Mouse (Mus musculus) MEL (cell line): ENCODE results near the gene Kcnb1. TPM values are rescaled to one million over a fixed set of nuclear protein-coding genes. Genes with fewer than 3 reads are reported as not detected.

Source experiments
- DNase-seq: peaks from one replicate; pipeline ENCODE4 v3.0.0; 2011; ENCODE audit warnings: low read depth, low spot score
- H3K27ac ChIP-seq: 2 replicates; pipeline ENCODE4 v1.5.1; 2012; ENCODE audit warnings: low read depth, mild to moderate bottlenecking, control low read depth, low read length, moderate library complexity; ENCODE audit not compliant: control insufficient read depth
- H3K27me3 ChIP-seq, 2 experiments: fragments of 150-350 bp in 1 of 2; sonication (generic) in 1 of 2; 2 replicates each; pipeline ENCODE4 v1.6.1; 2012; ENCODE audit warnings: low read length in 2 of 2, mild to moderate bottlenecking in 2 of 2, improper control_type of control experiment in 1 of 2, moderate library complexity in 1 of 2; ENCODE audit not compliant: insufficient read depth in 2 of 2, control insufficient read depth in 1 of 2
- H3K36me3 ChIP-seq, 2 experiments: 2 replicates each; pipeline ENCODE4 v1.6.1; 2012 to 2014; ENCODE audit warnings: low read length in 2 of 2, improper control_type of control experiment in 1 of 2, inconsistent platforms in 1 of 2, mild to moderate bottlenecking in 1 of 2; ENCODE audit not compliant: insufficient read depth in 2 of 2, control insufficient read depth in 1 of 2
- H3K4me1 ChIP-seq, 2 experiments: fragments of 150-350 bp in 1 of 2; sonication (generic) in 1 of 2; 2 replicates each; pipeline ENCODE4 v1.6.1; 2012; ENCODE audit warnings: low read length in 2 of 2, improper control_type of control experiment in 1 of 2, mild to moderate bottlenecking in 1 of 2; ENCODE audit not compliant: insufficient read depth in 2 of 2, control insufficient read depth in 1 of 2
- H3K4me3 ChIP-seq, 2 experiments: fragments of 150-350 bp in 1 of 2; sonication (generic) in 1 of 2; 2 replicates each; pipeline ENCODE4 v1.5.1; 2012; ENCODE audit warnings: low read depth in 2 of 2, low read length in 2 of 2, mild to moderate bottlenecking in 2 of 2, moderate library complexity in 2 of 2, control low read depth in 1 of 2, improper control_type of control experiment in 1 of 2; ENCODE audit not compliant: control insufficient read depth in 1 of 2, insufficient read depth in 1 of 2
- H3K79me2 ChIP-seq: 2 replicates; pipeline ENCODE4 v1.6.1; 2012; ENCODE audit warnings: mild to moderate bottlenecking, low read length, moderate library complexity; ENCODE audit not compliant: control insufficient read depth, poor library complexity, insufficient read depth
- H3K9ac ChIP-seq: 2 replicates; pipeline ENCODE4 v1.6.1; 2012; ENCODE audit warnings: low read depth, mild to moderate bottlenecking, control low read depth, low read length, moderate library complexity; ENCODE audit not compliant: control insufficient read depth, poor library complexity, severe bottlenecking
- H3K9me3 ChIP-seq: fragments of 150-350 bp; sonication (generic); replicated peaks from 2 replicates; pipeline ENCODE4 v1.6.1; 2012; ENCODE audit warnings: mild to moderate bottlenecking, low read length, improper control_type of control experiment, moderate library complexity; ENCODE audit not compliant: insufficient read depth
- CHD1 ChIP-seq: IDR thresholded peaks from 2 replicates; pipeline ENCODE4 v1.6.1; 2012; ENCODE audit warnings: low read depth, mild to moderate bottlenecking, inconsistent platforms, low read length, improper control_type of control experiment
- E2F4 ChIP-seq: IDR thresholded peaks from 2 replicates; pipeline ENCODE4 v1.6.1; 2011; ENCODE audit warnings: low read depth, low read length, improper control_type of control experiment, borderline replicate concordance
- EP300 ChIP-seq, 2 experiments: IDR thresholded peaks; 2 replicates each; pipeline ENCODE4 v1.6.1; 2011; ENCODE audit warnings: improper control_type of control experiment in 2 of 2, low read length in 2 of 2, low read depth in 1 of 2, mild to moderate bottlenecking in 1 of 2
- GABPA ChIP-seq: IDR thresholded peaks from 2 replicates; pipeline ENCODE4 v1.6.1; 2012; ENCODE audit warnings: low read depth, mild to moderate bottlenecking, inconsistent platforms, low read length, improper control_type of control experiment, moderate library complexity
- GATA1 ChIP-seq: IDR thresholded peaks from 2 replicates; pipeline ENCODE4 v1.6.1; 2011; ENCODE audit warnings: low read depth, low read length, improper control_type of control experiment
- HCFC1 ChIP-seq: IDR thresholded peaks from 2 replicates; pipeline ENCODE4 v1.6.1; 2012; ENCODE audit warnings: low read depth, mild to moderate bottlenecking, inconsistent platforms, low read length, improper control_type of control experiment, moderate library complexity
- JUND ChIP-seq: IDR thresholded peaks from 2 replicates; pipeline ENCODE4 v1.6.1; 2011; ENCODE audit warnings: low read depth, mild to moderate bottlenecking, improper control_type of control experiment, low read length
- MAFK ChIP-seq: IDR thresholded peaks from 2 replicates; pipeline ENCODE4 v1.6.1; 2011; ENCODE audit warnings: low read depth, mild to moderate bottlenecking, low read length, improper control_type of control experiment, borderline replicate concordance
- MAZ ChIP-seq: IDR thresholded peaks from 2 replicates; pipeline ENCODE4 v1.6.1; 2012; ENCODE audit warnings: low read depth, mild to moderate bottlenecking, inconsistent platforms, low read length, improper control_type of control experiment
- MEF2A ChIP-seq: IDR thresholded peaks from 2 replicates; pipeline ENCODE4 v1.6.1; 2014; ENCODE audit warnings: low read depth, mild to moderate bottlenecking, inconsistent platforms, low read length, improper control_type of control experiment; ENCODE audit not compliant: poor library complexity, insufficient replicate concordance, severe bottlenecking; ENCODE audit errors: extremely low read depth
- MYB ChIP-seq: IDR thresholded peaks from 2 replicates; pipeline ENCODE4 v1.6.1; 2011; ENCODE audit warnings: mild to moderate bottlenecking, low read depth, low read length, improper control_type of control experiment
- MYC ChIP-seq: IDR thresholded peaks from 2 replicates; pipeline ENCODE4 v1.6.1; 2011; ENCODE audit warnings: low read depth, mild to moderate bottlenecking, low read length, improper control_type of control experiment, moderate library complexity
- NELFE ChIP-seq: IDR thresholded peaks from 2 replicates; pipeline ENCODE4 v1.6.1; 2011; ENCODE audit warnings: low read depth, low read length, improper control_type of control experiment
- POLR2AphosphoS2 ChIP-seq: IDR thresholded peaks from 2 replicates; pipeline ENCODE4 v1.6.1; 2011; ENCODE audit warnings: low read length, improper control_type of control experiment
- RCOR1 ChIP-seq: IDR thresholded peaks from 2 replicates; pipeline ENCODE4 v1.6.1; 2012; ENCODE audit warnings: low read depth, mild to moderate bottlenecking, inconsistent platforms, low read length, improper control_type of control experiment
- SIN3A ChIP-seq: IDR thresholded peaks from 2 replicates; pipeline ENCODE4 v1.6.1; 2012; ENCODE audit warnings: low read length, improper control_type of control experiment, inconsistent platforms
- SMC3 ChIP-seq: IDR thresholded peaks from 2 replicates; pipeline ENCODE4 v1.6.1; 2011; ENCODE audit warnings: low read depth, low read length, improper control_type of control experiment
- TCF12 ChIP-seq: IDR thresholded peaks from 2 replicates; pipeline ENCODE4 v1.6.1; 2014; ENCODE audit warnings: low read depth, mild to moderate bottlenecking, inconsistent platforms, low read length, improper control_type of control experiment, moderate library complexity
- USF2 ChIP-seq, 2 experiments: IDR thresholded peaks; 2 replicates each; pipeline ENCODE4 v1.6.1; 2011 to 2012; ENCODE audit warnings: improper control_type of control experiment in 2 of 2, low read length in 2 of 2, borderline replicate concordance in 1 of 2, inconsistent platforms in 1 of 2, low read depth in 1 of 2, mild to moderate bottlenecking in 1 of 2; ENCODE audit not compliant: insufficient read depth in 1 of 2
- ZC3H11A ChIP-seq: IDR thresholded peaks from 2 replicates; pipeline ENCODE4 v1.6.1; 2012; ENCODE audit warnings: low read depth, mild to moderate bottlenecking, inconsistent platforms, low read length, improper control_type of control experiment
- ZKSCAN1 ChIP-seq: IDR thresholded peaks from 2 replicates; pipeline ENCODE4 v1.6.1; 2012; ENCODE audit warnings: low read depth, mild to moderate bottlenecking, inconsistent platforms, low read length, improper control_type of control experiment, moderate library complexity
- ZMIZ1 ChIP-seq: IDR thresholded peaks from 2 replicates; pipeline ENCODE4 v1.6.1; 2012; ENCODE audit warnings: low read depth, mild to moderate bottlenecking, inconsistent platforms, low read length, improper control_type of control experiment, moderate library complexity
- ZNF384 ChIP-seq: IDR thresholded peaks from 2 replicates; pipeline ENCODE4 v1.6.1; 2012; ENCODE audit warnings: low read depth, mild to moderate bottlenecking, inconsistent platforms, low read length, improper control_type of control experiment
- polyA plus RNA-seq, 2 experiments: library from polyadenylated mRNA; stranded (reverse) in 1 of 2; unstranded in 1 of 2; fragments of >175 nt in 1 of 2; fragments of >200 nt in 1 of 2; gene quantifications; 2 replicates each; pipeline versions ENCODE4 v1.2.1 to v1.2.4; 2012; ENCODE audit warnings: low replicate concordance in 2 of 2, low read depth in 1 of 2; ENCODE audit not compliant: insufficient read length in 2 of 2, insufficient read depth in 1 of 2, missing spikeins in 1 of 2
- total RNA-seq: library from RNA; depleted of rRNA; stranded (reverse); fragments of 300-350 nt; gene quantifications from 2 replicates; pipeline ENCODE4 v1.2.3, GENCODE M21; 2012

Gene Kcnb1
- total and polyA plus RNA-seq, 3 experiments: 0.39 to 3.6 TPM; not detected in 1

- Histone ChIP-seq H3K27ac (no peak overlapping the region), H3K9ac (no peak overlapping the region), H3K27me3 (no peaks in the 10 kb centered on the region), H3K4me3 (no peak overlapping the region), H3K36me3 (no peaks in the 10 kb centered on the region), H3K4me1 (peaks cover 0 to 10% of the 10 kb centered on the region in 2 experiments; a peak in 2 of 4 replicates), H3K9me3 (no peaks in the 10 kb centered on the region), H3K79me2 (no peaks in the 10 kb centered on the region)
- TF ChIP-seq EP300 (IDR thresholded peaks at IDR 0.05; ENCODE audit: low read depth in 1 of 2, low read length in 2 of 2): no peak
- no peak for TF ChIP-seq ZC3H11A
- no peak for TF ChIP-seq E2F4
- TF ChIP-seq JUND: no peak
- TF ChIP-seq SMC3: no peak
- TF ChIP-seq HCFC1: no peak
- no peak for TF ChIP-seq ZMIZ1
- no peak for TF ChIP-seq RCOR1
- no peak for TF ChIP-seq GABPA
- TF ChIP-seq USF2 (IDR thresholded peaks at IDR 0.05; ENCODE audit: borderline replicate concordance in 1 of 2, insufficient read depth in 1 of 2, low read depth in 1 of 2, low read length in 2 of 2): no peak
- TF ChIP-seq SIN3A: no peak
- no peak for TF ChIP-seq NELFE
- no peak for TF ChIP-seq ZNF384
- TF ChIP-seq MAZ: no peak
- TF ChIP-seq MYB: no peak
- no peak for DNase-seq
These were observed 31.2 kb downstream of the Kcnb1 start for GRCm38 (mm10) chr2:167158780-167159179.

- TF ChIP-seq HCFC1 (no peak), ZMIZ1 (no peak)
- no peaks in the 10 kb centered on the region for H3K9me3 ChIP-seq
- no peaks in the 10 kb centered on the region for H3K27me3 ChIP-seq
- H3K36me3 ChIP-seq: no peaks in the 10 kb centered on the region
- no peak overlapping the region for H3K9ac ChIP-seq
- DNase-seq: no peak
- peaks cover 0 to 10% of the 10 kb centered on the region in 2 experiments; a peak in 2 of 4 replicates for H3K4me1 ChIP-seq
- H3K79me2 ChIP-seq: no peaks in the 10 kb centered on the region
- H3K27ac ChIP-seq: no peak overlapping the region
- no peak overlapping the region for H3K4me3 ChIP-seq
These were observed 33.7 kb downstream of the Kcnb1 start for GRCm38 (mm10) chr2:167156118-167156715.

GRCm38 (mm10) chr2:167155541-167155973, 34.4 kb downstream of the Kcnb1 start:
- H3K27me3 ChIP-seq: no peaks in the 10 kb centered on the region

More at GRCm38 (mm10) chr2:167155541-167155973, 34.4 kb downstream of the Kcnb1 start:
- H3K9me3 ChIP-seq: no peaks in the 10 kb centered on the region
- H3K79me2 ChIP-seq: no peaks in the 10 kb centered on the region
- no peak for TF ChIP-seq ZC3H11A
- no peak for TF ChIP-seq ZNF384
- no peak for TF ChIP-seq TCF12
- TF ChIP-seq SIN3A: no peak
- TF ChIP-seq MAZ: no peak
- no peak for TF ChIP-seq MYC
- TF ChIP-seq EP300 (IDR thresholded peaks at IDR 0.05; ENCODE audit: low read depth in 1 of 2, low read length in 2 of 2): no peak
- TF ChIP-seq POLR2AphosphoS2: no peak
- TF ChIP-seq ZKSCAN1: no peak
- TF ChIP-seq MAFK: no peak
- no peak for TF ChIP-seq USF2 (IDR thresholded peaks at IDR 0.05; ENCODE audit: borderline replicate concordance in 1 of 2, insufficient read depth in 1 of 2, low read depth in 1 of 2, low read length in 2 of 2)
- no peak for TF ChIP-seq GATA1
- TF ChIP-seq E2F4: no peak
- TF ChIP-seq CHD1: no peak
- no peak for TF ChIP-seq MEF2A
- no peak for TF ChIP-seq GABPA
- no peak for DNase-seq
- H3K27ac ChIP-seq: no peak overlapping the region
- H3K4me1 ChIP-seq: peaks cover 0 to 10% of the 10 kb centered on the region in 2 experiments; a peak in 2 of 4 replicates
- no peak overlapping the region for H3K9ac ChIP-seq
- no peaks in the 10 kb centered on the region for H3K36me3 ChIP-seq
- no peak overlapping the region for H3K4me3 ChIP-seq
